Mouse (Mus musculus) cerebellum, adult 11-12 months (tissue): ENCODE data around the gene Rbm20.

Experiments
- DNase-seq: peaks from one replicate; pipeline ENCODE4 v3.0.0; 2022

Gene Rbm20

DNA sequence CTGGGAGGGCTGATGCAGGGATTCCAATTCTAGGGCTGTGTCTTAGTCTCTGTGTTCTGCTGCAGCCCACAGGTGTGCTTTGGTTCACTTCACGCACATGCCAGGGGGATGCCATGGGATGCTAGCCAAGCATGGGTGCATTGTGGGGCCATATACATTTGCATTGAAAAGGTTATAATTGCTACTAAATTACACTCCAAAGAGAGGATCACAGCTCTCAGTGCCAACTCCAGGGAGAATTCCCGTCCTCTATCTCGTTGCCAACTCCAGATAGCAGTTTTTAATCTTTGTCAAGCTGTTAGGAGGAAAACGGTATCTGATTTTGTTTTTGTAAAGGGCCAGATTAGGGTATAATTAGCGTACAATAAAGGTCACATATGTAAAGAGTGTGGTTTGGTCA, 178.7 kb downstream of the Rbm20 start:
- no peak for DNase-seq

DNA sequence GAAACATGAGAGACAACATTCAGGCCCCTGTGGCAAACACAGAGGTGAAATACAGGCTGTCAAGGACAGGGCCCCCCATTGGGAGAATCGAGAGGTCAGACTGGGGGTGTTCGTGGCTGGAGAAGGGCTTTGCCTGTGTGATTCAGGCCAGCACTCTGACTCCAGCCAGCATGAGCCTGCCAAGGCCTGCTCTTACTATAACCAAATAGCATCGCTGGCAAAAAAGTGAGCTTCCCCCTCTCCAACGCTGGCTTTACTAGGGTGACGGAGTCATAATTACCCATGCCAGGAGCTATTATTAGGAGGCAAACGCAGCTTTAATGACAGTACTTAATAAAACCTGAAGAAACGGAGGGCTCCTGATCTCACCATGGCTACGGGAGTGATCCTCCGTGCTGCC, 179.7 kb downstream of the Rbm20 start:
- DNase-seq: no peak

DNA sequence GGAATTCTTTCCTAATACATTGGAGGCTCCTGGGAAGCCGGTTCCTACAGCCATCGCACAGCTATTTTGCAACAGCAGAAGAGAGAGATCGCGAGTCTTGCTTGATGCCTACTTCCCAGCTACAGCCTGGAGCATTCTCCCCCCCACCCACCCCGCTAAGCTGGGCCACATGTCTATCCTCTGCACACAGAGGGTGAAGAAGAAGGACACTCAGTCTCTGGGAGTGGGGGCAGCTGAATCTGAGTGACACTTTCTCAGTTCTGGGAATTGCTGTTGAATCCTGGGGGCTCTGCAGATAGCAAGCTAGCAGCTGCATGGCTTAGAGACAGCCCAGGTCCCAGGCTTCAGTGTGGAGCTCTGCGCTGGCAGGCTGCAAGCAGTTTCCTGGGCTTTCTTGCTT, 180.9 kb downstream of the Rbm20 start:
- DNase-seq: no peak

DNA sequence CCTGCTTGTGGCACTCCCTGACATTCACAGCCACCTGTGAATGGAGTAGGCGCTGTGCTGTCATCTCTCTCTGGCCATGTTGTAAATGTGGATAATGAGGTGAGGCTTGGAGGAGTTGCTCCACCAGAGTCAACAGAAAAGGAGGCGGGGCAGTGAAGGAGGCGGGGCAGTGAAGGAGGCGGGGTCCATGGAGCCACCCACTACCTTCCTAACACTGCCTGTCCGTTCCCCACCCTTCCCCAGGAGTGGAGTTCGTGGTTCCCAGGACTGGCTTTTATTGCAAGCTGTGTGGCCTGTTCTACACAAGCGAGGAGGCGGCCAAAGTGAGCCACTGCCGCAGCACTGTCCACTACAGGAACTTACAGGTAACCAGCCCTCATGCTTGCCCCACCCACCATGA, 182.0 kb downstream of the Rbm20 start:
- no peak for DNase-seq

DNA sequence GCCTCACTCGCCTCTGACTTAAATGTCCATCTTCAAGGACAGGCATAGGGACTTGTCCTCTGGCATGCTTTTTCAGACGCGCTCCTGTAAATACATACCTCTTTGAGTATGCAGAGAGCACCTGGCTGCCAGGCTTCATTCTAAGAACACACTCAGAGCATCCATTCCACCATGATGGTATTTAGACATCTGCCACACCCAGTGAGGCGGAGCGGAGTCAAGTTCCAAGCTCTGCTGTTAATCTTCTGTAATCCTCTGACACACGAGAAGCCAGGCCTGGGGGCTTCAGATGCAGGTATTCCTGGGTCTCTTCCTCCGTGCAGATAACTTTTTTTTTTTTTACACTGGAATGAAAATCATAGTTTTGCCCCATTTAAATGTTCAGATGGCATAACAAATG, 182.5 kb downstream of the Rbm20 start:
- DNase-seq: no peak

DNA sequence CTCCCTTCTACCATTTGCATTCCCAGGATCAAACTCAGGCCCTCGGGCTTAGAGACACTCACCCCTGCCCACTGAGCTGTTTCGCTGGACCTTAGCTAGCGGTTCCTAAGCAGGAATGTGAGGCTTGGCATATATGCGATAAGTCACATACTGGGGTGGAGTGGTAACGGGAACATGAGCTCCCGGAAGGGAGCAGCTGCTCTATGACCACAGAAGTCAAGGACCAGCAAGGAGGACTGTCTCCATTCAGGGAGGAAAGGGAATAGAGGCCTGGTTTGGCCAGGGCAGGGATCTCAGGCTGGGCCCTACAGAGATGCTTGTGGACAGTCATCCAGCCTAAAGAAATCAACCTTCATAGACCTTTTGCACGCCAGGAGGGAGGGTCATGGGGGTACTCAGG, 184.2 kb downstream of the Rbm20 start:
- no peak for DNase-seq

DNA sequence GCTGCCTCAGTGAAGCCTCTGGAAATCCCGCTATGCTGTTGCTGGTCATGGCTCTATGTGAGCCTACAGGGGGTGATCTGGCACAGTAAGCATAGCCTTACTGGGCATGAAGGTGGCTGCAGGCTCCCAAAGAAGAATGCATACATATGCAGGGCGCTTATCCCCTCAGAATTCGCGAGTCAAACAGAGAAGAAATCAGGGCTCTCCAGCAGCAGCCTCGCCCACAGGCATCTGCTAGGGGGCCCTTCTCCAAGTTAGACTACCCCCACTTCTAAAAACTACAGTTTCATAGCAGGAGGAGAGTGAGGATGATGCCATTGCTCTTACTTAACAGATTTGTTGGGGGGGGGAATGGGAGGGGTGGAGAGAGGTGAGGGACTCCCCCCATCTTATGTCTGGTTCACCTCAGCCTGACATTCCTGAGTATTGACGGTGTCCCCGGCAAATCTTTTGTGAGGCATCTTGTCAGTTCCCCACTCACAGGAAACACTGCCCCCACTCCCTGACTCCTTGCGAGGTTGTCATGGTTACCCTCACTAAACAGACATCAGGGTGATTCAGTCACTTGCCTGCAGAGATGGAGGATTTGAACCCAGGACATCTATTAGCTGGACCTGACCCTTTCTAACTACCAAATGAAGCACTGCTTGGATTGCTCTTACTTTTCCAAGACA, 185.6 kb downstream of the Rbm20 start:
- no peak for DNase-seq

DNA sequence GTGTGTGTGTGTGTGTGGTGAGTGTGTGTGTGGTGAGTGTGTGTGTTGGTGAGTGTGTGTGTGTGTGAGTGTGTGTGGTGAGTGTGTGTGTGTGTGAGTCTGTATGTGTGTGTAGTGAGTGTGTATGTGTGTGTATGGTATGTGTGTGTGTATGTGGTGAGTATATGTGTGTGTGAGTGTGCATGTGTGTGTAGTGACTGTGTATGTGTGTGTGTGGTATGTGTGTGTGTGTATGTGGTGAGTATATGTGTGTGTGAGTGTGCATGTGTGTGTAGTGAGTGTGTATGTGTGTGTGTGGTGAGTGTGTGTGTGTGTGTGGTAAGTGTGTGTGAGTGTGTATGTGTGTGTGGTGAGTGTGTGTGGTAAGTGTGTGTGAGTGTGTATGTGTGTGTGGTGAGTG, 190.1 kb downstream of the Rbm20 start:
- DNase-seq: no peak

DNA sequence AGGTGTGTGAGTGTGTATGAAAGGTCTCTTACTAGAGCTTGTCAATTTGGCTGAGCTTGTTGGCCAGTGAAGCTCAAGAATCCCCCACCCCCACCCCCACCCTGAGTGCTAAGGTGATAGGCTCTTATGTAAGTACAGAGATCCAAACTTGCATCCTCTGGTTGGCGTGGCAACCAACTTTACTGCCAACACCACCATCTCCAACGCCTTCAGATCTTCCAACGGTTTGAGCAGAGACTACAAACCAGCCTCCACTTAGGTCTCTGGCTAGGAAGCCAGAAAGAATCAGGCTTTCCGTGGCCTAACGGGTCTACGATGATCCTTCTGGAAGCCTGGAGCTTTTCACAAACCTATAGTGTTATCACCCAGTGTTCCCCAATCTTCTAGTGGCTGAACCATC, 191.0 kb downstream of the Rbm20 start:
- DNase-seq: no peak

DNA sequence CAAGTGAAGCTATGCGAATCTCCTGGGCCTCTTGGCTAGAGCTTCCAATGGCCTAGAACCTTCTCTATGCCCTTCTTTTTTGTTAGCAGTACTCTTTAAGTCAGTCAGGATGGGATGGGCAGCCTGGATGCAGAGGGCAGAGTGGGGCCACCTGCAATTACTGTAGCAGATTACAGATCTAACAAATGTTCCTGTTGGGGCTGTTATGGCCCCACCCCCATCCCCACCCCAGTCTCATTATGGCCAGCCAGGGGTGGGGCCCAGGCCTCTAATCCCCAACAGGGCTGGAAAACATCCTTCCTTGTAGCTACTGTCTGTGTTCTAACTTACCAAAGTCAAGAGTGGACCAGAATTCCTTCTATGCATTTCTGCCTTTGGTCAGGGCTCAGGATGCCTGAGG, 191.7 kb downstream of the Rbm20 start:
- no peak for DNase-seq

DNA sequence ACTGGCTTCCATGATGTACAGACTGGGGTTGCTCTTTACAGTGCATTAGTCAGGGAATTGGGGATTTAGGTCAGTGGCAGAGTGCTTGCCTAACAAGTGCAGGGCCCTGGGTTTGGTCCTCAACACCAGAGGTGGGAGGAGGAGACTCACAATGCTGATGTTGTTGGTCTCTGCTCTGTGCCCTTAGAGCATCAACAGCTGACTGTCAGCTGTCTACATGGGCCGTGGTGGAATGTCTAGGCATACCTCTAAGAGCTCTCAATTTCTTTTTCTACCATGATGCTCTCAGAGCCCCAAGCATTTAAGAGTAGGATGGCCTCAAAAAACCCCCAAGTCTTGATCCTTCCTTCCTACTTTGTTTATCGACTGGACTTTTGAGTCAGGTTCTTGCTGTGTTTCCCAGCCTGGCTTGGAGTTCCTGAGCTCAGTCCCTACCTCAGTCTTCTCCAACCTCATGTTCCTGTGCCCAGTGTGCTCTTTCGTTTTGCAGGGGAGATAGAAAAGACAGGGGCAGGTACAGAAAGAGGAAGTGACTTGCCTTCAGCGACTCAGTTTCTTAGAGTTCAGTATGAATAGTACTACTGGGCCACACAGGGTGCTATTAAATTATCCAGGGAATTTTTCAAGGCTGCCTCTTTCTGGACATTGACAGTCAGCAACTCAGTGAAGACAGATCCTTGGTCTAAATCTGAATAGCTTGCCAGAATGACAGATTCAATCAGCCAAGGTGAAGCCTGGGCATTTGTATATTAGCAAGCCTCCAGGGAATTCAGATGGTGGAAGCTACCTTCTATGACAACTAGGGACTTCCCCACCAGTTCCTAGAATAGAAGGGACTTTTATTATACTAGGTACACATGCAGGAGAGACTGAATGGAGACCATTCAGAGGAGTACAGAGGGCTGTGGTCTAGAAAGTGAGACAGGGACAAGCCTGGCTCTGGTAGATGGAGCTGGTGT, 192.6 kb downstream of the Rbm20 start:
- no peak for DNase-seq

DNA sequence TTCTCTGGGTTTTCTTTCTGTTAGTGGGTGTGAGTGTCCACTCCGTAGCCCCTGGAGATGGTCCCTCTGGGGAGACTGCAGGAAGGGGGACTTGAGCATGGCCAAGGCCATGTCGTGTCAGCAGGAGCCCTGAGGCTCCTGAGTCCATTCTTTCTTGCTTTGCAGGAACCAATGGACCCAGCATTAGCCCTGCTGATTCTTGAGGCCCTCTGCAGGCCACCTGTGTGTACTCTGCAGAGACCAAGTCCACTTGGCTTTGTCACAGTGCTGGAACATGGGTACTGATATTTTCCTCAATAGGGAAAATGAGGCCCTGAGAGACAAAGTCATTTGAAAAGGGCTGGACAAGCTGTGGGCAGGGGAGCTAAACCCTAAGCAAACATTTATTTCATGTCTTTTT, 193.5 kb downstream of the Rbm20 start:
- no peak for DNase-seq

DNA sequence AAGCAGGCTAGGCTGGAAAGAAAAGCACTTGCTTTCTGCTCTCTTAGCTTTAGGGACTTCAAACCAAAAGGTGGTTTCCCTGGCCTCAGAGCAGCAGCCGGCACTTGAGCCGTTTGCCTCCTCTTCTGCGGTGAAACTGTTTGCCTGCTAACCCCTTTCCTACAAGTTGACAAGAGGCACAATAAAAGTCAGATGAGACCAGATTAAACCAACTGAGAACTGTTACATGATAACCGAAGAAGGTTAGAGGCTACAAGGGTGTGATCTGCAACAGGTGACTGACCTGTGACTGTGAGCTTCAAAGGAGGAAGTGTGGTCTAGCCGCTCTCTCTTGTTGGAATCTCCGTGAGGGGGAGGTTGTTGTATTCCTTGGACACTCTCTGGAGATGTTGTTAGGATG, 194.4 kb downstream of the Rbm20 start:
- DNase-seq: no peak

DNA sequence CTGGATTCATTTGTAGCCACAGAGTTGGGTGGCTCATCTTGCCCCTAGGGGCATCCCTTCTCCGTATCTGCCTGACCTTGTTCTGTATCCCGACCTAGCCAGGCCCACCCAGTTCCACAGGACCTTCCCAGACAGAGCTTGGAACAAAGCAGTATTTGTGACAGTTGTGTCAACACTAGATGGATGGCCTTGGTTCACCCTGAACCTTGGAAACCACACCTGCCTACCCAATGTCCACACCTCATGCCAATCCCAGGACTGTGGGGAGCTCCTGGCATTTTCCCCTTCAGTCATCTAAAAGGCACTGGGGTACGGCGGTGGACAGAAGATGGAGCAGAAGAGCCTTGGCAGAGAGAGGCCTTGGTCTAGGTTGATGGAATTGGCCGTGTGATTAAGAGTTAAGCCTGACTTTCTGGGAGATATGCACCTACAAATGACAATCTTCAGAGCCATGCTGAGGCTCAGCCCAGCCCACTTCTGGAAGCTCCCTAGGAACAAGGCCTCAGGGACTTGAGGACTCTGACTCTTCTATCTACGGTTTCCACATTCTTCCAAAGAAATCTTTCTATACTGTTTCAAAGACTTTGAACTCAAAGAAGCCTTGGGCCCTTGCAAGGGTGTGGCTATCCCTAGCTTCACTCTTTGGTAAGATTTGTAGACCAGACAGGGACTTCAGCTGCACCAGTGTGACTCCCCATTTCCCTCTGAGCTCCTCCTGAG, 196.0 kb downstream of the Rbm20 start:
- no peak for DNase-seq

DNA sequence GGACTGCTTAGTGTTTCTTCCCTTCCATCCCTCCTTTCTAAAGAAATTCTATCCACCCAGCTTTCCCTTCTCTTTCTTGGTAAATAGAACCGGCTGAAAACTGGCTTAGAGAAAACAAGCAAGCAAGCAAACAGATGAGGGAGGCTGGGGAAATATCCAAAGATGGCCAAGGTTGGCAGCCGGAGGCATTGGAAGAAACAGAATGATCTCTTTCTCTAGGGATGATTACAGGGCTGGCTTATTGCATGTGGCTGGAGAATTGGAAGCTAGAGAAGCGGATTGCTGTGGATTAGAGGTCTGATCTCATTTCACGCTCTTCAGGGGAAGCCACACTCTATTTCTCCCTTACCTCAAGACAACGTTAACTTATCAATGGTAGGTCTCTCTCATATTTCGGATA, 198.1 kb downstream of the Rbm20 start:
- DNase-seq: no peak

DNA sequence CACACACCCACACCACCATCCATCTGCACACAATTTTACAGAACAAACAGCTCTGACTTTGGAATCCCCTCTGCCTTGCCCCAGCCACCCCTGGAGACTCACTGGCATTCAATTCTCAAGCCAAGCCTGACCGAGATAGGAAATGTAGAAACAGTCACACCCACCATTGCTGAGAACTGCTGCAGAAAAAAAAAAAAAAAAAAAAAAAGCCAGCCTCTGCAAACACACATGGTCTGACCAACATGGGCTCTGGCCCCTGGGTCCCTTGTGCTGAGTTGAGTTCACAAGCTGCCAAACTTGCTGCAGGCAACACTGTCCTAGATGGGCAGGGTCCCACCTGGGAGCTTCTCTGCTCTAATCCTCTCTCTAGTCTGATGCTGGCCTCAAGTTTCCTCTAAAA, 200.7 kb downstream of the Rbm20 start:
- no peak for DNase-seq

DNA sequence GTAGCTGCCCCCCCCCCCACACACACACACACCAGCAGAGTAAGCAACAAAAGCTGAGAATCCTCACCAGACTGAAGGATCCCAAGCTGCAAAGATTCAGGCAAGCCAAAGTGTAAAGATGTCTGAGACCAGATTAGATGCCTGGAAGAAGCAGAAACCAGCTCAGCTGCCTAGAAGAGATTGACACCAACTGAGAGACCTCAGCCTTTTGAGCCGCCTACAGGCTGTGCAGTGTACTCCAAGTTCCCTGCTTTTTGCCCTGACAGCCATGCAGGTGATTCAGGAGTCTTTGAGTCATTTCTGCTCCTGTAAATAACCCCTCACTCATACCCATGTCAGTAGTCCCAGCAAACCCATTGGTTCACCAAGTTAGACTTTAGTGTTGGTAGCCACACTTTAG, 203.4 kb downstream of the Rbm20 start:
- DNase-seq: no peak

DNA sequence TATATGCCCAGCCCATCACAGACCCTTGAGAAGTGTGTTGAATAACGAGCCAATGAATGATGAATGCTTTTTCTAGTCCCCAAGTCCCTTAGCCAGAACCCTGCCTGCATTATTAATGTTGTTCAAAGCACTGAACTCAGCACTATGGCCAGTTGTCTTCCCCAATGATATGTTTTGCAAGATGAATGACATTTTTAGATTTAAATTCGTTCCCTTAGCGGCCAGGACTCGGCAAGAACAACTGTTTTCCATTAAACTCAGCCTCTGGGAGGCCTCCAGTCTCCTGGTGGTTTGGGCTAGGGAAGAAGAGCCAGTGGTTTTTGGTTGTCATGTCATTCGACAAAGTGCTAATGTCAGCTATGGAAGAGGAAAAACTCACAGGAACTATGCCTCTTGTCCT, 204.7 kb downstream of the Rbm20 start:
- no peak for DNase-seq

DNA sequence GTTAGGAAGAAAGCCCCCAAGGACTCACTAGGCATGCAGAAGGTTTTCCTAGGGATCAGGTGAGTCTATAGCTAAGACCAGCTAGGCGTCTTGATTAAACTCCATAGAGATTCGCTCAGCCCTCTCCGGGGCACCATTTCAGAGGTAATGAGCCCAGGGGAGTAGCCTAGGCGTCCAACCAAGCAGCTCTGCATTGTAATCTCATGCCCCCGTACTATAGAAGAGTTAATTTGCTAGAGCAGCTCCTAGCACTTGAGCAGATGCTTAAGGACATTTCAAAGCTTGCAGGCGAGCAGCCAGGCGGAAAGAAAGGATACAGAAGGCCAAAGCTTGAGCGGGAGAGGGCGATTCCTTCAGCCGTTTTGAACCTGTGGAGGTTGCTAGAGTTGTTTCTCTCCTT, 208.3 kb downstream of the Rbm20 start:
- DNase-seq: no peak

DNA sequence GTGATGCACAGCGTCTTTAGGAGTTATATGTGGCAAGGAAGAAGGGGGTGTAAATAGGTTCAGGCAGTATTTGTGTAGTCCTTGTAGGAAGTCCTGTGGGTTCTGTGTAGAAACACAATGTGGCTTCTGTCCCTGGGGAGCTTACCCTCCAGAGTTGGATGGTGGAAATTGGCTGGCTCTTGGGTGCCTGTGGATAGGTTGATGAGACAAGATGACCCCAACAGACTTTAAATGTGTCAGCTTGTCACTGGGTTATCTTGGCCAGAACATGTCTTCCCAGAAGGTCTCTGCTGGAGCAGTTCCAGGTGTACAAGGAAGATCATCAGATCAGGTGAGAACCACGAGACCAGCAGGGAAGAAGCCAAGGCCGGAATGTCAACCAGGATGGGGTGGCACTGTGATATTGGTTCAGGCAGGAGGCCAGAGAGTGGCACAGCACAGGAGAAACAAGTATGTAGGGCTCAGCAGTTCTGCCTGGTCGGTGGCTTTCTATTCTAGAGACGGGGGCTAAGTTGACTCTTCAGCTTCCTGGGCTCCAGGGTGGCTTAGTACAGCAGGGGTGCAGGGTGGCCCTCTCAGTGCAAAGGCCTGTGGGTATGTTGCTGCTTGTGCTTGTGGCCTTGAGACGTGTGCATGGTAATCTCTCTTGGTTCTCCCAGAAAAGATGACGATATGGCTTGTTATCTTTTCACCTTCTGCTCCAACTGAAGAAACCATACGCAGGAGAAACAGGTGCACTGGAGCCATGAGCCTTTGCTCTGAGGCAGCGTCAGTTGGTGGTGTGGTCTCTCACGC, 209.7 kb downstream of the Rbm20 start:
- DNase-seq: peak; percentile 40

DNA sequence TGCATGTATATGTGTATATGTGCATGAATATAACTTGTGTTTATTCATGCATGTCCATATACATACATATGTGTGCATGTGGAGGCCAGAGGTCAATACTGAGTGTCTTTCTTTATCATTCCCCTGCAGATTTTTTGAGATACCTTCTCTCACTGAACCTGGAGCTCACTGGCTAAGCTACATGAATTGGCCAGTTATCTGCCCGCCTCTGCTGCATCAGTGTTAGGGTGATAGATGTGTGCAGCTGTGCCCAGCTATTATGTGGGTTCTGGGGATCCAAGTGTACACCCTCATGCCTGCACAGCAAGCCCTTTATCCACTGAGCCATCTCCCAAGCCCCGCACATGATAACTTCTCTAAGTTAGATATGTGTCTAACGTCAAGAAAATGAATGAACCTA, 210.7 kb downstream of the Rbm20 start:
- DNase-seq: no peak

DNA sequence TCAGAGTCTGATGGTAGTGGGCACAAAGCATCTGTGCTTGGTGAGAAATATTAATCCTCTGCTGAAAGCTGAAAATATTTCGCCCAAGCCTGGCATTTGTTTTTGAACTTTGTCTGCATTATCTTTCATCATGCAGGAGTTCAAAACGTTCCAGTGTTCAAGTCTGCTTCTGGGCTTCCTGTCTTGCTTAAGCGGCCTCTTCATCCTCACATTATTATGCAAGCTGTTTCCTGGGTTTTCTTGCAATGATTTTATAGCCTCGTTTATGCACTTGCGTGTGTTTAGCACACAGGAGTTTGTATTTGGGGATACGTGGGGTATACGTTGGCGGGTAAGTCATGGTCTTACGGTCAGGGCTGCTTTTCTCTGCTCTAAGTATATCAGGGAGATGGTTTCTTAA, 211.2 kb downstream of the Rbm20 start:
- DNase-seq: no peak

DNA sequence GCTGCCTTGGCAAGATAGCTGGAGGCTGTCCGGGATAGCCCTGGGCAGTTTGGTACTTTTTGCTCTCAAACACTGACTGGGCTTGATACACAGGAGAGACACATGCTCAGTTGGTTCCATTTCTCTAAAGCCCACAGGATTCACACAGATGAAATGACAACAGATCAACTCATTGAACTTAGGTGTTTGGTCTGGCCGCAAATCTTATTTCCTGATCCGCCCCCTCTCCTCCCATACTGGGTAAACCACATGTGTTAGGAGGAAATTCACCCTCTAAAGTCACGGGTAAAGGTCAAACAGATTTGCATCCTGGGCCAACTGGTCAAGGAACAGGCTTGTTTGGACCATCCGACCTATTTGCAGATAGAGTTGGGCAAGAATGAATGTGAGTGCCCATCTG, 212.4 kb downstream of the Rbm20 start:
- DNase-seq: no peak
